Mouse (Mus musculus): Measurements from ENCODE around the gene Amz2. TPM values are rescaled to one million over a fixed set of nuclear protein-coding genes. Genes with fewer than 3 reads are reported as not detected.
A peak's percentile ranks its signal among the peaks of the same experiment; 100 is the strongest.

Amz2 gene
- polyA plus RNA-seq (2016; fragmentation: Nextera tagmentation; extraction: Ambion mirVana) = 46.9 and 50.2 TPM in 2 replicates

GRCm38 (mm10) chr11:109425392-109426271 is at the start of gene Amz2:
Gene Amz2, plus strand, starts transcription at chr11:109425946.
- peaks cover 5% of the 10 kb centered on the region for H3K9me3 ChIP-seq
- peak within 1 kb of the TSS; percentile 89 for H3K27ac ChIP-seq
- peak within 1 kb of the TSS; percentile 62 for H3K4me3 ChIP-seq (replicated peaks)
- ATAC-seq (ENCODE audit: low FRiP score) = peak; percentile 97
- H3K4me1 ChIP-seq = peaks cover 10% of the 10 kb centered on the region
- peak within 1 kb of the TSS; percentile 67 for H3K4me2 ChIP-seq
- H3K9ac ChIP-seq = peak within 1 kb of the TSS; percentile 75
- under 1% methylated on average over 65 of the region's 65 CpGs for WGBS
- peaks cover 21% of the 10 kb centered on the region for H3K36me3 ChIP-seq (replicated peaks)
- no peaks in the 10 kb centered on the region for H3K27me3 ChIP-seq

GRCm38 (mm10) chr11:109376484-109377143 is 49.1 kb upstream of the Amz2 start:
- 0 out of 2 replicates have a peak overlapping the region, but pooled peaks have one; percentile 2 for H3K4me2 ChIP-seq
- peak overlapping the region; percentile 33; the same call in 1 of the 2 replicates for H3K27ac ChIP-seq
- H3K27me3 ChIP-seq = no peaks in the 10 kb centered on the region
- no peak overlapping the region for H3K9ac ChIP-seq
- 56% methylated on average over 7 of the region's 7 CpGs for WGBS
- peaks cover 3% of the 10 kb centered on the region; the same call in 1 of the 2 replicates for H3K36me3 ChIP-seq (replicated peaks)
- no peaks in the 10 kb centered on the region for H3K9me3 ChIP-seq
- no peak; the same call in 1 of the 2 replicates for ATAC-seq (ENCODE audit: low FRiP score)
- peaks cover 24% of the 10 kb centered on the region for H3K4me1 ChIP-seq
- H3K4me3 ChIP-seq (replicated peaks) = no peak overlapping the region

- WGBS = 46% methylated on average over 10 of the region's 10 CpGs
- Histone ChIP-seq H3K9ac (peak overlapping the region; percentile 21; the same call in 1 of the 2 replicates), H3K4me1 (peaks cover 24% of the 10 kb centered on the region), H3K27me3 (no peaks in the 10 kb centered on the region), H3K36me3 (replicated peaks) (peaks cover 3% of the 10 kb centered on the region; the same call in 1 of the 2 replicates), H3K9me3 (no peaks in the 10 kb centered on the region), H3K4me3 (replicated peaks) (no peak overlapping the region), H3K27ac (0 out of 2 replicates have a peak overlapping the region, but pooled peaks have one; percentile 42), H3K4me2 (no peak overlapping the region)
- ATAC-seq (ENCODE audit: low FRiP score) = peak; percentile 63; the same call in 1 of the 2 replicates
Observed at GRCm38 (mm10) chr11:109377477-109377876, 48.3 kb upstream of the Amz2 start.

GRCm38 (mm10) chr11:109378051-109378450 is 47.7 kb upstream of the Amz2 start:
- H3K27ac ChIP-seq = no peak overlapping the region
- H3K4me2 ChIP-seq = no peak overlapping the region

GRCm38 (mm10) chr11:109380662-109381061 is 45.1 kb upstream of the Amz2 start:
- ATAC-seq (ENCODE audit: low FRiP score) = no peak

More at GRCm38 (mm10) chr11:109378051-109378450, 47.7 kb upstream of the Amz2 start:
- Histone ChIP-seq H3K27me3 (no peaks in the 10 kb centered on the region), H3K9me3 (no peaks in the 10 kb centered on the region), H3K36me3 (replicated peaks) (peaks cover 1% of the 10 kb centered on the region; the same call in 1 of the 2 replicates), H3K4me1 (peaks cover 24% of the 10 kb centered on the region), H3K9ac (no peak overlapping the region), H3K4me3 (replicated peaks) (no peak overlapping the region)
- 81% methylated on average over 7 of the region's 7 CpGs for WGBS
- ATAC-seq (ENCODE audit: low FRiP score) = no peak

GRCm38 (mm10) chr11:109385296-109385695 is 40.5 kb upstream of the Amz2 start:
- no peaks in the 10 kb centered on the region for H3K27me3 ChIP-seq
- H3K4me2 ChIP-seq = no peak overlapping the region
- no peak overlapping the region for H3K9ac ChIP-seq
- H3K4me3 ChIP-seq (replicated peaks) = no peak overlapping the region
- WGBS = 94% methylated on average over 8 of the region's 8 CpGs
- peaks cover 2% of the 10 kb centered on the region; the same call in 1 of the 2 replicates for H3K4me1 ChIP-seq
- no peak for ATAC-seq (ENCODE audit: low FRiP score)
- no peak overlapping the region for H3K27ac ChIP-seq
- H3K9me3 ChIP-seq = no peaks in the 10 kb centered on the region
- no peaks in the 10 kb centered on the region for H3K36me3 ChIP-seq (replicated peaks)

More at GRCm38 (mm10) chr11:109380662-109381061, 45.1 kb upstream of the Amz2 start:
- H3K4me2 ChIP-seq = no peak overlapping the region
- H3K27ac ChIP-seq = no peak overlapping the region
- H3K9me3 ChIP-seq = no peaks in the 10 kb centered on the region
- no peak overlapping the region for H3K9ac ChIP-seq
- peaks cover 26% of the 10 kb centered on the region for H3K4me1 ChIP-seq
- 90% methylated on average over 5 of the region's 5 CpGs for WGBS
- no peak overlapping the region for H3K4me3 ChIP-seq (replicated peaks)
- H3K36me3 ChIP-seq (replicated peaks) = no peaks in the 10 kb centered on the region
- no peaks in the 10 kb centered on the region for H3K27me3 ChIP-seq

GRCm38 (mm10) chr11:109389046-109389445 is 36.7 kb upstream of the Amz2 start:
- WGBS = 98% methylated on average over 5 of the region's 5 CpGs
- peaks cover 7% of the 10 kb centered on the region for H3K36me3 ChIP-seq (replicated peaks)
- no peaks in the 10 kb centered on the region for H3K27me3 ChIP-seq
- no peak overlapping the region for H3K4me2 ChIP-seq
- H3K4me1 ChIP-seq = peaks cover 2% of the 10 kb centered on the region; the same call in 1 of the 2 replicates
- no peak overlapping the region for H3K9ac ChIP-seq
- H3K4me3 ChIP-seq (replicated peaks) = no peak overlapping the region
- H3K9me3 ChIP-seq = no peaks in the 10 kb centered on the region
- no peak overlapping the region for H3K27ac ChIP-seq
- no peak for ATAC-seq (ENCODE audit: low FRiP score)

- no peak overlapping the region for H3K4me3 ChIP-seq (replicated peaks)
- H3K9ac ChIP-seq = no peak overlapping the region
- H3K4me2 ChIP-seq = no peak overlapping the region
- H3K27me3 ChIP-seq = no peaks in the 10 kb centered on the region
- H3K4me1 ChIP-seq = no peaks in the 10 kb centered on the region
- WGBS = 81% methylated on average over 7 of the region's 7 CpGs
- peaks cover 10% of the 10 kb centered on the region for H3K36me3 ChIP-seq (replicated peaks)
- ATAC-seq (ENCODE audit: low FRiP score) = no peak
- H3K9me3 ChIP-seq = no peaks in the 10 kb centered on the region
- H3K27ac ChIP-seq = no peak overlapping the region
Observed at GRCm38 (mm10) chr11:109391200-109391599, 34.5 kb upstream of the Amz2 start.

- Histone ChIP-seq H3K9ac (no peak overlapping the region), H3K27me3 (no peaks in the 10 kb centered on the region), H3K9me3 (no peaks in the 10 kb centered on the region), H3K4me1 (no peaks in the 10 kb centered on the region), H3K36me3 (replicated peaks) (peaks cover 15% of the 10 kb centered on the region), H3K4me3 (replicated peaks) (no peak overlapping the region), H3K27ac (no peak overlapping the region), H3K4me2 (no peak overlapping the region)
- 72% methylated on average over 7 of the region's 7 CpGs for WGBS
- ATAC-seq (ENCODE audit: low FRiP score) = no peak
Observed at GRCm38 (mm10) chr11:109391760-109392159, 34.0 kb upstream of the Amz2 start.

GRCm38 (mm10) chr11:109392601-109393000 is 33.1 kb upstream of the Amz2 start:
- WGBS = 93% methylated on average over 9 of the region's 9 CpGs
- no peak overlapping the region for H3K27ac ChIP-seq
- H3K4me2 ChIP-seq = no peak overlapping the region
- H3K9ac ChIP-seq = no peak overlapping the region
- no peak overlapping the region for H3K4me3 ChIP-seq (replicated peaks)
- ATAC-seq (ENCODE audit: low FRiP score) = no peak
- H3K27me3 ChIP-seq = no peaks in the 10 kb centered on the region
- H3K4me1 ChIP-seq = no peaks in the 10 kb centered on the region
- H3K36me3 ChIP-seq (replicated peaks) = peaks cover 24% of the 10 kb centered on the region
- H3K9me3 ChIP-seq = no peaks in the 10 kb centered on the region

- H3K9me3 ChIP-seq = no peaks in the 10 kb centered on the region
- ATAC-seq (ENCODE audit: low FRiP score) = no peak
- H3K4me3 ChIP-seq (replicated peaks) = no peak overlapping the region
- H3K27ac ChIP-seq = no peak overlapping the region
- H3K9ac ChIP-seq = no peak overlapping the region
- H3K4me2 ChIP-seq = no peak overlapping the region
- 92% methylated on average over 9 of the region's 9 CpGs for WGBS
- H3K4me1 ChIP-seq = no peaks in the 10 kb centered on the region
- H3K27me3 ChIP-seq = no peaks in the 10 kb centered on the region
- peaks cover 35% of the 10 kb centered on the region for H3K36me3 ChIP-seq (replicated peaks)
Observed at GRCm38 (mm10) chr11:109394758-109395157, 31.0 kb upstream of the Amz2 start.

- no peak for ATAC-seq (ENCODE audit: low FRiP score)
- no peaks in the 10 kb centered on the region for H3K4me1 ChIP-seq
Observed at GRCm38 (mm10) chr11:109395291-109395690, 30.5 kb upstream of the Amz2 start.

More at GRCm38 (mm10) chr11:109395291-109395690, 30.5 kb upstream of the Amz2 start:
- Histone ChIP-seq H3K9me3 (no peaks in the 10 kb centered on the region), H3K4me3 (replicated peaks) (no peak overlapping the region), H3K27me3 (no peaks in the 10 kb centered on the region), H3K4me2 (no peak overlapping the region), H3K36me3 (replicated peaks) (peaks cover 37% of the 10 kb centered on the region), H3K9ac (no peak overlapping the region), H3K27ac (no peak overlapping the region)
- WGBS = 96% methylated on average over 9 of the region's 9 CpGs
